Mouse (Mus musculus): ENCODE data around the gene Txndc2. TPM values are rescaled to one million over a fixed set of nuclear protein-coding genes. Genes with fewer than 3 reads are reported as not detected.

Txndc2 gene
- total RNA-seq, 2 experiments from 2014 or later, result 7.6 to 13.2 TPM

DNA sequence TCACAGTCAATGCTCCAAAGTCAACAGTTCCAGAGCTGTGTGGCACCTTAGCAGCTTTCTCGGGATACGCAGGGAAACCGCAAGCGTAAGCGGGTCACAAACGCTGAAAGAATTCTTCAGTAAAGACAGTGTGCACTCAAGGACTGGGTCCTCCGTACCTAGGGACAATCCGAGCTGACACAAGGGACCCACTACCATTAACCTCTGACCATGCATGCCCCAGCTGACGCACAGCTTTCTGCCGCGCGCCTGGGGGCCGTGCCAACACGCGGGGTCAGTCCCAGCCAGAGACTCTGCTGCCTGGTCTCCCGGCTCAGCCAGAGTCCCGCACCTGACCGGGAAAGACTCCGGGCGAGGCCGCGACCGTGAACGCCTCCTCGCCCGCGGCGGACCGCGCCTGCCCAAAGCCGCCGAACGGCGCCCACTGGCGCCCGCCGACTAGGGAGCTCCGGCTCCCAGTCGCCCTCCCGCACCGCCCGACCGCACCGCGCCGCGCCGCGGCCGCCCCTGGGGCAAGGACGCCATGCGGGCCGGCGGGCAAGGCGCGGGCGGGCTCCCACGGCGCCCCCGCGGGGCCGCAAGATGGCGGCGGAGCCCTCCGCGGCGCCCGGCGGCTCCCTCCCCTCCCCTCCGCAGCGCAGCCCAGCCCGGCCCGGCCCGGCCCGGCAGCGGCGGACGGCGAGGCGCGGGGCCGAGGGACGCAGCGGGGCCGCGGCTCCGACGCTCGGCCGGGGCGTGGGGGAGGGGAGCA, 29.4 kb downstream of the Txndc2 start:
- peak; percentile 68 for DNase-seq

DNA sequence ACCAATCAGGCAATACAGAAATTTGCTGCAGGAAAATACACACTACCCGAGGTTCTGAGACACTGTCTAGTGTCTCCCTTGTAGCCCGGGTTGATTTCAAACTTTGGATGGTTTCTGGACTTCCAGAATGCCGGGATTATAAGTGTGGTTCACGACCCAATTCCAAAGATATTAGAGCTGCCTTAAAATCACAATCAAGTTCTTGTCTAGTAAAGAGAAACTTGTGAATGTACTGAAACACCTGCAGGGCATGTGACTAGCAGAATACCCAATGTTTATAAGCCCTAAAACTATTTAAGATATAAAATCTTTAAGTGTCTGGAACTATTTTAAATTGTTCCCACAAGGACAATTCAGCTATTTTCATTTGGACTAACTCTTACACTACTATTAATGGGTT, 30.2 kb downstream of the Txndc2 start:
- no peak for DNase-seq

DNA sequence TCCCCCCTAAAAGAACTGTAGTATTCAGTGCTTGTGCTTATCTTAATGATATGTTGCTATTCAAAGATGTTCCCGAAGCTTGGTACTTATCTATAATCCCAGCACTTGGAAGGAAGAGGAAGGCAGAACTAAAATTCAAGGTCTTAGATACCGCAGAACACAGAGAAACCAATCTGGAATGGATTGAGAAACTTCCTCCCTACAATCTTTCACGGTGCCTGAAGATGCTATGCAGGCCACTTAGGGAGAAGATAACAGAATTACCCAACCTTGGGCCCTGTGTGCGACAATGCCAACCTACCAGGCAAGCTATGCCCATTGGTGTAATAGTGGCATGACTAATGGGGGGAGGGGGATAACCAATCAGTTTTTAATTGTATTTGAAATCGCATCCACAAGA, 33.2 kb downstream of the Txndc2 start:
- no peak for DNase-seq

DNA sequence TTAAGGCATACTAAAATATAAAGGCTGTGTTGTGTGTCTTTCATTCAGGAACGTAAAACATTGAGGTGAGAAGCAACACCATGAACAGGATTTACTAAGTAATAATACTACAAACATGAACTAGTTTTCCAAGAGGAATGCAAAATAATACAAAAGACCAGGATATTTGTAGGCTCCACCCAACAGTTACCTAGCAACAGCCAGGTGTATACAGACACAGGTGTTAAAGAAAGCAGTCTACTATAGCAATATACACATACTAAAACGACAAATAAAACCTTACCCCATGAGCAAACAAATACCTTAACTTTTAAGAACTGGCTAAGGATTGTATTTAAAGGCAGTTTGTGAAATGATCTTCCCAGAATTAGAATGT, 33.7 kb downstream of the Txndc2 start:
- DNase-seq, result no peak

GRCm38 (mm10) chr17:65607574-65608311, 34.2 kb downstream of the Txndc2 start:
- DNase-seq, result no peak

GRCm38 (mm10) chr17:65606014-65606413, 36.0 kb downstream of the Txndc2 start:
- DNase-seq, result no peak

DNA sequence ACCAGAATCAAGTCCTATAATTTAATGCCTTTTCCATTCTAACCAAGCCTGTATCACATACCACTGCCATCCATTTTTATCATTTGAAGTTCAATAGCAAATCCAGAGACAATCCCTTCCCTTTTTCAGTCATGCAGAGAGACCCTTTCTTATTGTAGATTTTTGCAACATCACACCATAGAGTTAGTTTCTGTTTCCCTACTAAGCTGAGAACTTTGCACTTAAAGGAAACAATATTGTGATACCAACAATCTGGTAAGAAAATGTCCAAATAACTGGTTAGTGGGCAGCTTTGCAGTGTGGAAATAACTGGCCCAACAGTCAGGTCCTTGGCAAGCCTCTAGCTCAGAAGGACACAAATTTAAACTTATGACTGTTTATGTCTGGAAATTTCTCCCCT, 37.1 kb downstream of the Txndc2 start:
- no peak for DNase-seq

DNA sequence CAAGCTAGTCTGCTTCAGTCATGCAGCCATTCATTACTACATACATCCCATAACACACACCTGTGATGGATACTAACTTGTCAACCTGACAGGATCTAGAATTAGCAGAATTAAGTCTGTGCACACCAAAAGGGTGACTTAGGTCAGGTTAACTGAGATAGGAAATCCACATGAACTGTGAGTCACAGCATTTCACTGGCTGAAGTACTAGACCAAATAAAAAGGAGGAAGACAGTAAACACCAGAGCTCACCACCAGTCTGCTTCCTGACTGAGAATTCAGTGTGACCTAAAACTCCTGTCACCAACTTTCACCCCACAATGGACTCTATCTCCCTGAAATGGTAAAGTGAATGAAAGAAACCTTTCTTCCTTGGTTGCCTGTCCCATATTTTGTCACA, 37.7 kb downstream of the Txndc2 start:
- no peak for DNase-seq

DNA sequence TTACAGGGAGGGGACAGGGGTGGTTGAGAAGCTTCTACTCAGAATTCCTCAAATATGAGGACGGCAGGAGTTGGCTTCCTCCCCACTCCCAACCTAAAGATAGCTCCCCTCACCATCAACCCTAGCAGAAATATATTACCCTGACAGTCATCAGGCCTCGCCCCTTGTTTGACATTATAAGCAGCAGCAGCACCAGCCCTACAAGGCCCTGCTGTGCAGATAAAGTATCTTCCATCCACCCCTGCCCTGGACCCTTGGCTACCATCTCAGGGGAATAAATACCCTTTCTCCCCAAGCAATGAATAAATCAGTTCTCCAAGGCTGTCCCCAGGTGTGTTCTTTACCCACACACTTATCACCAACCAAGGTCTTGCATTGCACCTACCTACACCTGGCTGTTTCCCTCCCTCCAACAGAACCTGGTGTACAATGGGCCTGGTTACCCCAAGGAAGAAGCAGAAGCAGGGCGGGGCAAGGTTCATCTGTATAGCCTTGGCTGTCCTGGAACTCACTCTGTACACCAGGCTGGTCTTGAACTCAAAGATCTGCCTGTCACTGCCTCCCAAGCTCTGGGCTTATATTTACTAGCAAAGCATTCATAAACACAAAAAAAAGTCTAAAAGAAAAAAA, 44.0 kb downstream of the Txndc2 start:
- DNase-seq, result no peak

- no peak for DNase-seq
Measured at GRCm38 (mm10) chr17:65594687-65595086, 47.3 kb downstream of the Txndc2 start.

Other genes starting within 250 kb of the Txndc2 start
- gene Tmem232, start 101.4 kb downstream of the Txndc2 start, total RNA-seq (2021), result under 1 TPM in 1 of 2 experiments, not detected in 1; 0.15 TPM
- 100 to 1,000 TPM; 108 to 115 TPM for gene Vapa, start 28.6 kb downstream of the Txndc2 start, total RNA-seq (2021)
- 10 to 100 TPM; 32.1 to 32.5 TPM for gene Rab31, start 130.6 kb upstream of the Txndc2 start, total RNA-seq (2021)
- gene Ppp4r1, start 140.4 kb upstream of the Txndc2 start, total RNA-seq (2021), result 10 to 100 TPM; 59.5 to 69.7 TPM
- 10 to 100 TPM; 32.4 to 37.4 TPM for gene Ralbp1, start 243.6 kb upstream of the Txndc2 start, total RNA-seq (2021)